7 mouse cellular contexts compared by ENCODE assay signal in the genomic region with DNA sequence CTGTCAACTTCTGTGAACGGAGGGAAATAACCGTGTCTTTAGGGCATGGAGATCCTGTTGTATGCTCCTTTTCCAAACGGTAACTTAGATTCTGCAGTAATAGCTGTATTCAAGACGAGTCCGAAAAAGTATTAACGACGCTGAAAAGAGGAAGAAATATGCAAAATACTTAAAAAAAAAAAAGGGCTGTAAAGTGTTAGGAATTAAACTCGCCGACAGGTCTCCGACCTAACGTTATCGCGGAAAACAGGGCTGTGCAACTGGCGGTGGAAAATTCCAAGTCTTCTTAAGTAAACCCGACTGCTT. TPM values are rescaled to one million over a fixed set of nuclear protein-coding genes. Genes with fewer than 3 reads are reported as not detected.
A peak's percentile ranks its signal among the peaks of the same experiment; 100 is the strongest.
DNase-seq lines count a peak whose midpoint lies in the region; ATAC-seq and TF ChIP-seq lines count a peak whose summit lies in the region.

No protein-coding gene starts in this region.

- intact Hi-C loops in gastrocnemius, postnatal 14 days (cut with DNase I; ENCODE audit: low total_unique reads): no loop called here

- TF ChIP-seq EP300 in lung, postnatal 0 days (IDR thresholded peaks at IDR 0.05): no peak

- H3K4me1 ChIP-seq in lung, postnatal 0 days (ENCODE audit: insufficient read depth, low read depth, low read length): peaks cover 9% of the 10 kb centered on the region; the same call in 1 of the 2 replicates
- peaks cover 7% of the 10 kb centered on the region for H3K4me1 ChIP-seq in limb, embryonic 12.5 days (replicated peaks)
- H3K4me1 ChIP-seq in small intestine, adult 2 months (ENCODE audit: control insufficient read depth, insufficient read depth, insufficient read length, low read length): no peaks in the 10 kb centered on the region; the same call in 1 of the 2 replicates

- TF ChIP-seq CTCF in lung, postnatal 0 days (IDR thresholded peaks at IDR 0.05): no peak
- TF ChIP-seq CTCF in small intestine, adult 2 months (IDR thresholded peaks at IDR 0.05; ENCODE audit: extremely low read depth, insufficient read length, insufficient replicate concordance, low read depth, low read length): no peak

- H3K36me3 ChIP-seq in lung, postnatal 0 days (ENCODE audit: insufficient read depth, low read length): no peaks in the 10 kb centered on the region
- peaks cover 11% of the 10 kb centered on the region for H3K36me3 ChIP-seq in limb, embryonic 12.5 days
- H3K36me3 ChIP-seq in small intestine, adult 2 months (ENCODE audit: control insufficient read depth, insufficient read depth, low read length): no peaks in the 10 kb centered on the region

- ATAC-seq in lung, postnatal 0 days: no peak
- peak; percentile 6; the same call in 1 of the 2 replicates for ATAC-seq in erythroid progenitor cell, adult 5-6 weeks (replicated peaks; ENCODE audit: low FRiP score, poor library complexity, severe bottlenecking)
- no peak for ATAC-seq in limb, embryonic 12.5 days (ENCODE audit: insufficient number of reproducible peaks, insufficient read depth, low FRiP score, low TSS enrichment, low read depth)

- TF ChIP-seq POLR2A in small intestine, adult 2 months (IDR thresholded peaks at IDR 0.05; ENCODE audit: low read depth, low read length): no peak

- H3K4me2 ChIP-seq in lung, postnatal 0 days (replicated peaks; ENCODE audit: low read depth, low read length): peak overlapping the region; percentile 64
- peak overlapping the region; percentile 79 for H3K4me2 ChIP-seq in limb, embryonic 12.5 days

- H3K27me3 ChIP-seq in lung, postnatal 0 days (replicated peaks; ENCODE audit: insufficient read depth, low read length): no peaks in the 10 kb centered on the region
- no peaks in the 10 kb centered on the region for H3K27me3 ChIP-seq in limb, embryonic 12.5 days
- H3K27me3 ChIP-seq in small intestine, adult 2 months (ENCODE audit: control insufficient read depth, insufficient read depth, low read length): no peaks in the 10 kb centered on the region

- DNase-seq in lung, postnatal 0 days (ENCODE audit: low spot score): no peak
- DNase-seq in lung, postnatal 4 days: no peak
- DNase-seq in gastrocnemius, postnatal 14 days: no peak
- no peak for DNase-seq in right cerebral cortex, postnatal 4 days

- H3K9me3 ChIP-seq in lung, postnatal 0 days (ENCODE audit: low read length): no peaks in the 10 kb centered on the region
- no peaks in the 10 kb centered on the region for H3K9me3 ChIP-seq in limb, embryonic 12.5 days

- H3K9ac ChIP-seq in lung, postnatal 0 days (replicated peaks; ENCODE audit: low read depth): peak overlapping the region; percentile 45
- H3K9ac ChIP-seq in limb, embryonic 12.5 days (replicated peaks): peak overlapping the region; percentile 91

- H3K4me3 ChIP-seq in lung, postnatal 0 days (ENCODE audit: low read depth, low read length): peak overlapping the region; percentile 97
- peak overlapping the region; percentile 97 for H3K4me3 ChIP-seq in limb, embryonic 12.5 days (replicated peaks)
- H3K4me3 ChIP-seq in small intestine, adult 2 months (ENCODE audit: low read depth, low read length): peak overlapping the region; percentile 92

- peak overlapping the region; percentile 78 for H3K27ac ChIP-seq in lung, postnatal 0 days (ENCODE audit: low read length)
- peak overlapping the region; percentile 82 for H3K27ac ChIP-seq in limb, embryonic 12.5 days
- peak overlapping the region; percentile 75 for H3K27ac ChIP-seq in small intestine, adult 2 months (ENCODE audit: insufficient read depth, low read depth, low read length)

- under 1% methylated on average over 15 of the region's 15 CpGs for WGBS in lung, postnatal 0 days
- 2% methylated on average over 15 of the region's 15 CpGs for WGBS in limb, embryonic 12.5 days
- under 1% methylated on average over 15 of the region's 15 CpGs for WGBS in small intestine, adult 2 months

RNA-seq across cellular contexts. Expression of a gene that starts 0.7 kb away (rescaled TPM):
- polyA plus RNA-seq in lung, postnatal 0 days (2015; fragmentation: Nextera tagmentation; extraction: Ambion mirVana): 12.6 and 13.3 TPM in 2 replicates
- 96.6 and 112 TPM in 2 replicates for total RNA-seq in erythroid progenitor cell, adult 5-6 weeks (2015; ENCODE audit: low replicate concordance)
- 62.0 and 77.3 TPM in 2 replicates for total RNA-seq in erythroid progenitor cell, adult 5-6 weeks (2017; ENCODE audit: low replicate concordance)
- polyA plus RNA-seq in limb, embryonic 12.5 days (2016; fragmentation: Nextera tagmentation; extraction: Ambion mirVana): 26.9 and 27.2 TPM in 2 replicates
- 1.5 and 2.6 TPM in 2 replicates for polyA plus RNA-seq in small intestine, adult 2 months (2012; rRNA removed)
- total RNA-seq in gastrocnemius, postnatal 14 days (2021): 1 to 10 TPM; 6.5 to 8.0 TPM

RNA-seq across cellular contexts. Expression of a gene that starts 42.6 kb away (rescaled TPM):
- polyA plus RNA-seq in lung, postnatal 0 days (2015; fragmentation: Nextera tagmentation; extraction: Ambion mirVana): 26.0 and 31.0 TPM in 2 replicates
- total RNA-seq in erythroid progenitor cell, adult 5-6 weeks (2015; ENCODE audit: low replicate concordance): 45.0 and 60.8 TPM in 2 replicates
- 28.0 and 35.8 TPM in 2 replicates for total RNA-seq in erythroid progenitor cell, adult 5-6 weeks (2017; ENCODE audit: low replicate concordance)
- polyA plus RNA-seq in limb, embryonic 12.5 days (2016; fragmentation: Nextera tagmentation; extraction: Ambion mirVana): 29.7 and 33.5 TPM in 2 replicates
- polyA plus RNA-seq in small intestine, adult 2 months (2012; rRNA removed): 13.2 and 32.1 TPM in 2 replicates
- total RNA-seq in gastrocnemius, postnatal 14 days (2021): 10 to 100 TPM; 25.3 to 28.5 TPM
